Mouse (Mus musculus) myocyte (in vitro differentiated cells): ENCODE measurements at regions not wholly inside any gene's neighbourhood (a gene's known extent, or its start where the extent isn't known, plus 50 kb on each side); places are given as distances from the start of the nearest gene placed in this dataset.

Experiments used
- H3K27me3 ChIP-seq: one replicate; pipeline ENCODE4 v1.6.1; 2011; ENCODE audit not compliant: control insufficient read depth, insufficient read depth, insufficient read length
- H3K36me3 ChIP-seq: one replicate; pipeline ENCODE4 v1.6.1; 2011; ENCODE audit not compliant: control insufficient read depth, insufficient read depth
- H3K4me2 ChIP-seq: one replicate; pipeline ENCODE4 v1.6.1; 2011; ENCODE audit warnings: low read depth, control low read depth
- H3K4me3 ChIP-seq: one replicate; pipeline ENCODE4 v1.5.1; 2011; ENCODE audit warnings: mild to moderate bottlenecking, control low read depth, moderate library complexity
- H3K79me2 ChIP-seq: one replicate; pipeline ENCODE4 v1.6.1; 2011; ENCODE audit not compliant: control insufficient read depth, insufficient read depth
- H3ac ChIP-seq: one replicate; pipeline ENCODE4 v1.6.1; 2011; ENCODE audit not compliant: control insufficient read depth, insufficient read length
- CEBPB ChIP-seq: IDR thresholded peaks from 2 replicates; pipeline ENCODE4 v1.6.1; 2011; ENCODE audit warnings: mild to moderate bottlenecking, moderate library complexity; ENCODE audit not compliant: poor library complexity, insufficient read depth, severe bottlenecking
- E2F4 ChIP-seq: IDR thresholded peaks from one replicate; pipeline ENCODE4 v1.6.1; 2011; ENCODE audit warnings: mild to moderate bottlenecking, control low read depth, moderate library complexity; ENCODE audit not compliant: insufficient read depth
- MAX ChIP-seq: IDR thresholded peaks from one replicate; pipeline ENCODE4 v1.6.1; 2011; ENCODE audit warnings: low read depth, mild to moderate bottlenecking, control low read depth
- MYOD1 ChIP-seq, 3 experiments: IDR thresholded peaks; one replicate each; pipeline ENCODE4 v1.6.1; 2011; ENCODE audit warnings: control low read depth in 2 of 3, low read depth in 2 of 3, mild to moderate bottlenecking in 2 of 3, moderate library complexity in 1 of 3; ENCODE audit not compliant: insufficient read length in 2 of 3, control insufficient read depth in 1 of 3
- MYOG ChIP-seq, 3 experiments: IDR thresholded peaks; one replicate each; pipeline ENCODE4 v1.6.1; 2011; ENCODE audit warnings: control low read depth in 2 of 3, low read depth in 2 of 3, mild to moderate bottlenecking in 2 of 3; ENCODE audit not compliant: insufficient read length in 2 of 3, control insufficient read depth in 1 of 3, insufficient read depth in 1 of 3
- POLR2A ChIP-seq: IDR thresholded peaks from one replicate; pipeline ENCODE4 v1.6.1; 2011; ENCODE audit warnings: low read depth, mild to moderate bottlenecking, control low read depth, moderate library complexity; ENCODE audit not compliant: insufficient read length
- POLR2AphosphoS2 ChIP-seq: IDR thresholded peaks from one replicate; pipeline ENCODE4 v1.6.1; 2011; ENCODE audit warnings: low read depth, control low read depth; ENCODE audit not compliant: insufficient read length
- REST ChIP-seq: IDR thresholded peaks from one replicate; pipeline ENCODE4 v1.6.1; 2011; ENCODE audit warnings: mild to moderate bottlenecking, control low read depth, moderate library complexity; ENCODE audit not compliant: insufficient read depth, insufficient read length
- SRF ChIP-seq: IDR thresholded peaks from one replicate; pipeline ENCODE4 v1.6.1; 2011; ENCODE audit warnings: low read depth; ENCODE audit not compliant: control insufficient read depth, insufficient read length
- TCF12 ChIP-seq: IDR thresholded peaks from one replicate; pipeline ENCODE4 v1.6.1; 2011; ENCODE audit warnings: mild to moderate bottlenecking, control low read depth; ENCODE audit not compliant: poor library complexity, insufficient read depth, severe bottlenecking
- TCF3 ChIP-seq: IDR thresholded peaks from one replicate; pipeline ENCODE4 v1.6.1; 2011; ENCODE audit warnings: low read depth, control low read depth; ENCODE audit not compliant: insufficient read length
- USF1 ChIP-seq: IDR thresholded peaks from one replicate; pipeline ENCODE4 v1.6.1; 2011; ENCODE audit warnings: low read depth, mild to moderate bottlenecking, control low read depth, moderate library complexity

- TF ChIP-seq MYOD1 (IDR thresholded peaks at IDR 0.05; ENCODE audit: control insufficient read depth in 1 of 3, insufficient read length in 2 of 3, low read depth in 2 of 3) (no peak), TCF12 (no peak), CEBPB (no peak), POLR2A (no peak), USF1 (no peak), TCF3 (no peak), REST (no peak), MYOG (IDR thresholded peaks at IDR 0.05; ENCODE audit: control insufficient read depth in 1 of 3, insufficient read depth in 1 of 3, insufficient read length in 2 of 3, low read depth in 2 of 3) (no peak), POLR2AphosphoS2 (no peak), SRF (no peak), E2F4 (no peak), MAX (no peak)
- peak overlapping the region; percentile 16 for H3K4me2 ChIP-seq
- H3K36me3 ChIP-seq = no peaks in the 10 kb centered on the region
- no peaks in the 10 kb centered on the region for H3K27me3 ChIP-seq
- H3K4me3 ChIP-seq = no peak overlapping the region
- no peak overlapping the region for H3ac ChIP-seq
- H3K79me2 ChIP-seq = no peaks in the 10 kb centered on the region
Observed at GRCm38 (mm10) chr1:57497489-57498037, 90.7 kb upstream of the Tyw5 start.

- TF ChIP-seq USF1 (peak; percentile 22), MYOD1 (IDR thresholded peaks at IDR 0.05; ENCODE audit: control insufficient read depth in 1 of 3, insufficient read length in 2 of 3, low read depth in 2 of 3) (peak; percentile 66 to 82 (median 72)), CEBPB (no peak), REST (no peak), E2F4 (no peak), SRF (no peak), TCF3 (no peak), POLR2AphosphoS2 (no peak), POLR2A (no peak), MAX (no peak), TCF12 (peak; percentile 86), MYOG (IDR thresholded peaks at IDR 0.05; ENCODE audit: control insufficient read depth in 1 of 3, insufficient read depth in 1 of 3, insufficient read length in 2 of 3, low read depth in 2 of 3) (peak; percentile 11 to 51 (median 49))
- no peaks in the 10 kb centered on the region for H3K79me2 ChIP-seq
- no peaks in the 10 kb centered on the region for H3K36me3 ChIP-seq
- peak overlapping the region; percentile 73 for H3K4me2 ChIP-seq
- no peak overlapping the region for H3ac ChIP-seq
- no peaks in the 10 kb centered on the region for H3K27me3 ChIP-seq
- no peak overlapping the region for H3K4me3 ChIP-seq
Observed at GRCm38 (mm10) chr1:57510359-57511120, 103.6 kb upstream of the Tyw5 start.

- H3K27me3 ChIP-seq = no peaks in the 10 kb centered on the region
- no peaks in the 10 kb centered on the region for H3K79me2 ChIP-seq
- H3K4me2 ChIP-seq = no peak overlapping the region
- H3ac ChIP-seq = no peak overlapping the region
- no peak for TF ChIP-seq MYOG (IDR thresholded peaks at IDR 0.05; ENCODE audit: control insufficient read depth in 1 of 3, insufficient read depth in 1 of 3, insufficient read length in 2 of 3, low read depth in 2 of 3)
- TF ChIP-seq POLR2AphosphoS2 = no peak
- no peak for TF ChIP-seq POLR2A
- TF ChIP-seq USF1 = no peak
- TF ChIP-seq TCF12 = no peak
- no peak for TF ChIP-seq MYOD1 (IDR thresholded peaks at IDR 0.05; ENCODE audit: control insufficient read depth in 1 of 3, insufficient read length in 2 of 3, low read depth in 2 of 3)
- no peak for TF ChIP-seq SRF
- no peak for TF ChIP-seq E2F4
- no peak for TF ChIP-seq MAX
- TF ChIP-seq REST = no peak
- TF ChIP-seq TCF3 = no peak
- no peak for TF ChIP-seq CEBPB
- H3K36me3 ChIP-seq = no peaks in the 10 kb centered on the region
- no peak overlapping the region for H3K4me3 ChIP-seq
Observed at GRCm38 (mm10) chr1:57511902-57512301, 105.0 kb upstream of the Tyw5 start.

GRCm38 (mm10) chr1:57512516-57512915 lies 105.6 kb upstream of the Tyw5 start:
- H3K4me2 ChIP-seq = no peak overlapping the region
- no peak overlapping the region for H3ac ChIP-seq
- no peaks in the 10 kb centered on the region for H3K79me2 ChIP-seq
- H3K36me3 ChIP-seq = no peaks in the 10 kb centered on the region
- TF ChIP-seq CEBPB = no peak
- no peak for TF ChIP-seq TCF3
- no peak for TF ChIP-seq REST
- no peak for TF ChIP-seq MYOG (IDR thresholded peaks at IDR 0.05; ENCODE audit: control insufficient read depth in 1 of 3, insufficient read depth in 1 of 3, insufficient read length in 2 of 3, low read depth in 2 of 3)
- no peak for TF ChIP-seq SRF
- TF ChIP-seq POLR2AphosphoS2 = no peak
- no peak for TF ChIP-seq E2F4
- no peak for TF ChIP-seq TCF12
- TF ChIP-seq POLR2A = no peak
- H3K4me3 ChIP-seq = no peak overlapping the region
- H3K27me3 ChIP-seq = no peaks in the 10 kb centered on the region

GRCm38 (mm10) chr1:57525965-57526364 lies 119.1 kb upstream of the Tyw5 start:
- TF ChIP-seq TCF12 (no peak), MYOD1 (IDR thresholded peaks at IDR 0.05; ENCODE audit: control insufficient read depth in 1 of 3, insufficient read length in 2 of 3, low read depth in 2 of 3) (no peak), TCF3 (no peak), CEBPB (no peak), MYOG (IDR thresholded peaks at IDR 0.05; ENCODE audit: control insufficient read depth in 1 of 3, insufficient read depth in 1 of 3, insufficient read length in 2 of 3, low read depth in 2 of 3) (no peak), POLR2AphosphoS2 (no peak), USF1 (no peak), MAX (no peak), POLR2A (no peak), E2F4 (no peak)

More at GRCm38 (mm10) chr1:57525965-57526364, 119.1 kb upstream of the Tyw5 start:
- H3K27me3 ChIP-seq = no peaks in the 10 kb centered on the region
- no peak overlapping the region for H3K4me2 ChIP-seq
- no peak overlapping the region for H3ac ChIP-seq
- H3K4me3 ChIP-seq = no peak overlapping the region
- H3K79me2 ChIP-seq = no peaks in the 10 kb centered on the region
- H3K36me3 ChIP-seq = no peaks in the 10 kb centered on the region
